Mouse (Mus musculus) kidney, postnatal 0 days (tissue): ENCODE measurements around the gene Wwp2. TPM values are rescaled to one million over a fixed set of nuclear protein-coding genes. Genes with fewer than 3 reads are reported as not detected.
"Not testable (repeated sequence)": the region's sequence is repeated elsewhere in the genome, so short reads cannot be mapped to it uniquely, and the experiment has no call there.

ENCODE experiments used
- ATAC-seq: fragments of 200-750 bp; cut with Nextera tagmentation; replicated peaks from 2 replicates; pipeline ENCODE4 v1.8.0; 2017; ENCODE audit warnings: low read depth, moderate number of reproducible peaks, moderate TSS enrichment, moderate library complexity; ENCODE audit not compliant: low FRiP score
- DNase-seq: peaks from one replicate; pipeline ENCODE4 v3.0.0-alpha.2; 2016; ENCODE audit warnings: low spot score
- H3K27ac ChIP-seq: fragments of 300-500 bp; sonication (generic); 2 replicates; pipeline ENCODE4 v1.5.1; 2014; ENCODE audit warnings: mild to moderate bottlenecking
- H3K27me3 ChIP-seq: fragments of 300-500 bp; sonication (generic); 2 replicates; pipeline ENCODE4 v1.6.1; 2014; ENCODE audit warnings: low read length, mixed read lengths; ENCODE audit not compliant: insufficient read depth
- H3K36me3 ChIP-seq: fragments of 300-500 bp; sonication (generic); 2 replicates; pipeline ENCODE4 v1.6.1; 2014; ENCODE audit warnings: low read length, mixed read lengths; ENCODE audit not compliant: insufficient read depth
- H3K4me1 ChIP-seq: fragments of 300-500 bp; sonication (generic); replicated peaks from 2 replicates; pipeline ENCODE4 v1.6.1; 2014; ENCODE audit warnings: antibody characterized with exemption, low read length, mixed read lengths; ENCODE audit not compliant: insufficient read depth
- H3K4me2 ChIP-seq: fragments of 300-500 bp; sonication (generic); 2 replicates; pipeline ENCODE4 v1.6.1; 2014; ENCODE audit warnings: mild to moderate bottlenecking, low read length, moderate library complexity, mixed read lengths
- H3K4me3 ChIP-seq: fragments of 300-500 bp; sonication (generic); replicated peaks from 2 replicates; pipeline ENCODE4 v1.5.1; 2014; ENCODE audit warnings: low read depth, low read length
- H3K9ac ChIP-seq: fragments of 300-500 bp; sonication (generic); 2 replicates; pipeline ENCODE4 v1.6.1; 2014; ENCODE audit warnings: low read depth, low read length
- H3K9me3 ChIP-seq: fragments of 300-500 bp; sonication (generic); replicated peaks from 2 replicates; pipeline ENCODE4 v1.6.1; 2016; ENCODE audit warnings: low read length, inconsistent platforms, mixed read lengths
- CTCF ChIP-seq: IDR thresholded peaks from 2 replicates; pipeline ENCODE4 v1.5.1; 2016; ENCODE audit warnings: antibody characterized with exemption, low read depth, mild to moderate bottlenecking, moderate library complexity
- WGBS: fragments of 180-500 bp; shearing (Covaris S2); extraction: QIAGEN DNeasy Blood & Tissue Kit; methylation state at CpG from one replicate; pipeline ENCODE4 v1.1.7; 2014; 5-methylcytosine and 5-hydroxymethylcytosine counted together
- polyA plus RNA-seq: library from polyadenylated mRNA; unstranded; fragments of >200 nt; fragmentation: Nextera tagmentation; extraction: Ambion mirVana; gene quantifications from 2 replicates; pipeline ENCODE4 v1.2.1, GENCODE M21; 2015

Gene Wwp2
- polyA plus RNA-seq, 1 experiment from 2014 or later, result 38.9 TPM

DNA sequence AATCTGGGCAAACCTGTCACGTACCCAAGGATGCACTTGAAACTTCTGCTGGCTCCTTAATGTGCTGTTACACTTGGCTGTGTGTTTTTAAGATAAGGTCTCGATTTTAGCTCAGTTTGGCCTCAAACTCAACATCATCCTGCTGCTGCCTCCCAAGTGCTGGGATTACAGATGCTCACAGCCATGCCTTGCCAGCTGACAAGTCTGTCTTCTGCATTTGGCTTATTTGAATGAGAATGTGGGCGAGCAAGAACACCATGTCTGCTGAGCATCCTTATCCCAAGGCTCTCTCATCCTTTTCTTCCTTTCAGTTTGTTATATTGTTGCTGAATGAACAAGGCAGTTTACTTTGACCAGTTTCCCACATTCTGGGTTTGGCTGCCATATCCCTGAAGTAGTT, 39.4 kb downstream of the Wwp2 start:
- H3K27ac ChIP-seq, result no peak overlapping the region
- H3K36me3 ChIP-seq, result peaks cover 5% of the 10 kb centered on the region; the same call in 1 of the 2 replicates
- no peaks in the 10 kb centered on the region for H3K27me3 ChIP-seq
- TF ChIP-seq CTCF, result no peak
- DNase-seq, result no peak
- H3K9ac ChIP-seq, result no peak overlapping the region
- no peak for ATAC-seq
- H3K4me2 ChIP-seq, result no peak overlapping the region
- WGBS, result 82% methylated on average over 3 of the region's 3 CpGs
- no peak overlapping the region for H3K4me3 ChIP-seq
- H3K9me3 ChIP-seq, result no peaks in the 10 kb centered on the region
- no peaks in the 10 kb centered on the region for H3K4me1 ChIP-seq

DNA sequence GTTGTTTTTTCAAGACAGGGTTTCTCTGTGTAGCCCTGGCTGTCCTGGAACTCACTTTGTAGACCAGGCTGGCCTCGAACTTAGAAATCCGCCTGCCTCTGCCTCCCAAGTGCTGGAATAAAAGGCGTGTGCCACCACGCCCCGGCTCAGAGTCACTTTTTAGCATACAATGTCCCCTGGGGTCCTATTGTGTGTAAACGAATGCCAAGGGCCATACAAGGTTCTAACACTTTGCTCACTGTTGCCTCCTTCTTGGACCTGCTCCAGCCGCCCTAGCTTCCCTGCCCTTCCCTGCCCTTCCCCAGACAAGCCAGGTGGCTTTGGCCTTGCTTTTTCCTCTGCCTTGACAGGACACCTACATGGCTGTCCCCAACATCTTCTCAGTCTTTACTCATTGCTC, 40.6 kb downstream of the Wwp2 start:
- H3K4me3 ChIP-seq, ATAC-seq, H3K27me3 ChIP-seq, H3K4me1 ChIP-seq, H3K9me3 ChIP-seq, H3K9ac ChIP-seq, H3K4me2 ChIP-seq, DNase-seq, H3K27ac ChIP-seq, H3K36me3 ChIP-seq: not testable (repeated sequence)
- whole genome bisulfite sequencing, result 91% methylated on average over 7 of the region's 7 CpGs

DNA sequence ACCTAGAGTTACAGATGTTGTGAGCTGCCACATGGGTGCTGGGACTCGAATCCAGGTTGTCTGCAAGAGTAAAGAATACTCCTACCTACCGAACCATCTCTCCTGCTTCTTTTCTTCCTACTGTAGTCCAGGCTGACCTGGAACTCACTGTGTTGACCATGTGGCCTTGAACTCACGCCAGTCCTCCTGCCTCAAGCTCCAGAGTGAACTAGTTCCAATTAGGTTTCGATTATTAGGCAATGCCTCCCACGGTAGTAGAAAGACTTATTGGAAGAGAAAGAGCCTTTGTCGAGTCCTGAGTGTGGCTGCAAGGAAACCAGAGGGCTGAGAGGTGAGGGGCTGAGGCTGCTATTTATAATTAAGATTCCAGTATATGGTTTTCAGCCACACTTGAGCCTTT, 42.6 kb downstream of the Wwp2 start:
- no peak for DNase-seq
- Histone ChIP-seq H3K27me3 (no peaks in the 10 kb centered on the region), H3K4me2 (no peak overlapping the region), H3K27ac (no peak overlapping the region), H3K4me3 (no peak overlapping the region), H3K9me3 (no peaks in the 10 kb centered on the region), H3K9ac (no peak overlapping the region), H3K36me3 (peaks cover 8% of the 10 kb centered on the region; the same call in 1 of the 2 replicates), H3K4me1 (no peaks in the 10 kb centered on the region)
- no peak for TF ChIP-seq CTCF
- WGBS, result 80% methylated on average over 6 of the region's 6 CpGs
- ATAC-seq, result no peak

DNA sequence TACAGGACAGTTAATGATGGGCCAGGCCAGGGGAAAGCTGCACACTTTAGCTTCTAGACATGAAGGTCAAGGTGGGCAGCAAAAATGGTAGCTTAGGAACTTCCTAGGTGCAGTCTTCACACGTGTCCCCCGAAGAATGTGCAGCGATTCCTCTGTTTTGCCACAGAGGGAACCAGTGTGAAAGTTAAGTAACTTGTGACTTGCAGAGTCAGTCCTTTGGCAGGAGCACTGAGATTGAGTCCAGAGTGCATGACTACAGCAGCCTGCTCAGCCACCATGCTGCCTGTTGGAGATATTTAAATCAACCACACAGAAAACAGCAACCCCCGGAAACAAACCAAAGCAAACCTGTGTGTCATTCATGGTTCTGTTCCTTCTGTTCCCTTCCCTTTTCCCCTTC, 44.3 kb downstream of the Wwp2 start:
- ATAC-seq, result no peak
- Histone ChIP-seq H3K27ac (no peak overlapping the region), H3K4me3 (no peak overlapping the region), H3K4me1 (no peaks in the 10 kb centered on the region), H3K36me3 (peaks cover 12% of the 10 kb centered on the region), H3K27me3 (no peaks in the 10 kb centered on the region), H3K4me2 (no peak overlapping the region), H3K9me3 (no peaks in the 10 kb centered on the region), H3K9ac (no peak overlapping the region)
- 88% methylated on average over 4 of the region's 4 CpGs for WGBS
- DNase-seq, result no peak
- no peak for TF ChIP-seq CTCF

DNA sequence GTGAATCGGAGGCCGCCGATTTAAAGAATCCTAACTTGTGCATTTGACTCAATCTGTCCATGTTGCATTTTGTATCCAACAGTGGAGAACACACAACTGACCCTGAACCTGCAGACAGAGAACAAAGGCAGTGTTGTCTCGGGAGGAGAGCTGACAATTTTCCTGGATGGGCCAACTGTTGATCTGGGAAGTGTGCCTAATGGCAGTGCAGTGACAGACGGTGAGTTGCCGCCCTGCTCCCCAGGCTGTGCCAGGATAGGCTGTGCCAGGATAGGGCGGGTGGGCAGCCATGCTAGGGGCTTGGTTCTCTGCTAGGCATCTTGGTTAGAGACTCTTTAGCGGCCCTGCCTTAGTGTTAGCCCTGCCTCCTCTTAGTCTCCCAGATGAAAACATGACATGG, 47.1 kb downstream of the Wwp2 start:
- Histone ChIP-seq H3K4me1 (no peaks in the 10 kb centered on the region), H3K9ac (no peak overlapping the region), H3K27me3 (no peaks in the 10 kb centered on the region), H3K4me3 (no peak overlapping the region), H3K27ac (no peak overlapping the region), H3K9me3 (no peaks in the 10 kb centered on the region), H3K36me3 (peaks cover 16% of the 10 kb centered on the region), H3K4me2 (no peak overlapping the region)
- DNase-seq (no peak), ATAC-seq (no peak)
- 88% methylated on average over 8 of the region's 8 CpGs for WGBS
- TF ChIP-seq CTCF, result no peak

DNA sequence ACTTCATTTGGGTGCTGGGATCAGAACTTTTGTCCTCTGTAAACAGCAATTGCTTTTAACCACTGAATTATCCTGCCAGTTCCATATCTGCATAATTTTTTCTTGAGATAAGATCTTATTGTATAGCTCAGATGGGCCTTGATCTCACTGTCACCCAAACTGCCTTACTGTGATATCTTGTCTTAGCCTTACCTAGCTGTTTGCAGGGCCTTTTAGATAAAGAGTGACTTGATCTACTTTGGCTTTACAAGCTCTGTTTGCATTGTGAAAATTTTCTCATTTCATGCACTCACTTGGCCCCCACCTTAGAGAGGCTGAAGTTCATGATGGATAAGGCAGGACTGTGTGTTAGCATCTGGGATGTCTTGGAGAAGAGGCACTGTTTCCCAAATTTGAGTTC, 48.8 kb downstream of the Wwp2 start:
- H3K9ac ChIP-seq, result no peak overlapping the region
- ATAC-seq (no peak), DNase-seq (no peak)
- H3K4me3 ChIP-seq, result no peak overlapping the region
- H3K9me3 ChIP-seq, result no peaks in the 10 kb centered on the region
- no peak overlapping the region for H3K4me2 ChIP-seq
- no peak for TF ChIP-seq CTCF
- peaks cover 16% of the 10 kb centered on the region for H3K36me3 ChIP-seq
- H3K27ac ChIP-seq, result no peak overlapping the region
- H3K4me1 ChIP-seq, result no peaks in the 10 kb centered on the region
- H3K27me3 ChIP-seq, result no peaks in the 10 kb centered on the region

DNA sequence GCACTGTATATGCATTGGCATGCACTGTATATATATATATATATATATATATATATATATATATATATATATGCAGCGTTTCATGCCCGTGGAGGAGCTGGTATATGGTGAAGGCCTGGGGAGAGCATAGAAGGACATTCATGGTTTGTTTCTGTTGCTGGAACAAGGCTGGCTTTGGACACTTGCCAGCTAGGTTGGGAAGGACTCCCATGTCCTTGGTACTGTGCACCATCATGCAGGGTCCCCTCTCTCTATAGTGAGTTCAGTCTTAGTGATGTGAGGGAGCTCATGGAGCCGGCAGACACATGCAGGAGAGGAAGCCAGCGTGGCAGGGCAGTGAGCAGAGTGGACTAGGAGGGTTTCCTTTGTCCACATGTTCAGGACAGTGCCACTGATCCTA, 52.4 kb downstream of the Wwp2 start:
- no peak for DNase-seq
- no peak for TF ChIP-seq CTCF
- H3K4me3 ChIP-seq, result no peak overlapping the region
- no peak overlapping the region for H3K9ac ChIP-seq
- H3K27ac ChIP-seq, result no peak overlapping the region
- ATAC-seq, result no peak
- no peak overlapping the region for H3K4me2 ChIP-seq
- H3K36me3 ChIP-seq, result peaks cover 9% of the 10 kb centered on the region; the same call in 1 of the 2 replicates
- 88% methylated on average over 4 of the region's 4 CpGs for WGBS
- H3K4me1 ChIP-seq, result no peaks in the 10 kb centered on the region
- no peaks in the 10 kb centered on the region for H3K27me3 ChIP-seq
- no peaks in the 10 kb centered on the region for H3K9me3 ChIP-seq
